Mouse (Mus musculus): ENCODE results near the gene Slc25a47. TPM values are rescaled to one million over a fixed set of nuclear protein-coding genes. Genes with fewer than 3 reads are reported as not detected.

Slc25a47 gene
- polyA plus RNA-seq, 1 experiment from 2014 or later = 11.5 TPM

DNA sequence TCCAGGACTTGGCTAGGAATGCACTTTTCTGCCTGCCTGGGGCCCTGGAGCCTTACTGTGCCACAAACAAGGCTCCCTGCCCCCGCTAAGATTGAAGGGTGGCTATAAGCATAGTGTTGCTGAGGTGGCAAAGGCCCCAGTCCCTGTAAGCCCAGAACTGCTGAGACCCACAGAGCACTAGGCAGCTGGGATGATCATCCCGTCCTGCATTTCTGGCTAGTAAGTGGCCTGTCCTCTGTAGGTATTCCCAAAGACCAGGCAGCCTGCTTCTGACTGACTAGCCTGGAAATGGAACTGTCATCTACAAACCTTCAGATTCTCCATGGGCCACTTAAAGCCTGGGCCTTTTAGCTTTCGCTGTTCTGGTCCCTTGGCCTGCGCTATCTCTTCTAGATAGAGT lies 15.4 kb upstream of the Slc25a47 start:
- H3K27ac ChIP-seq (ENCODE audit: low read length) = no peak overlapping the region
- H3K27me3 ChIP-seq (ENCODE audit: control insufficient read depth, insufficient read depth, low read length) = no peaks in the 10 kb centered on the region
- 93% methylated on average over 4 of the region's 4 CpGs for WGBS
- ATAC-seq (ENCODE audit: insufficient number of reproducible peaks, insufficient read depth, low FRiP score, low read depth) = no peak
- no peak overlapping the region for H3K9ac ChIP-seq (replicated peaks; ENCODE audit: low read depth, low read length)
- no peaks in the 10 kb centered on the region for H3K4me1 ChIP-seq (ENCODE audit: control insufficient read depth, insufficient read depth, low read length)
- no peaks in the 10 kb centered on the region for H3K9me3 ChIP-seq (ENCODE audit: control insufficient read depth, low read depth, low read length)
- no peak overlapping the region for H3K4me3 ChIP-seq (ENCODE audit: low read depth, low read length)
- no peak overlapping the region for H3K4me2 ChIP-seq (replicated peaks; ENCODE audit: low read depth, low read length)
- peaks cover under 1% of the 10 kb centered on the region for H3K36me3 ChIP-seq (ENCODE audit: control insufficient read depth, insufficient read depth, low read length)

DNA sequence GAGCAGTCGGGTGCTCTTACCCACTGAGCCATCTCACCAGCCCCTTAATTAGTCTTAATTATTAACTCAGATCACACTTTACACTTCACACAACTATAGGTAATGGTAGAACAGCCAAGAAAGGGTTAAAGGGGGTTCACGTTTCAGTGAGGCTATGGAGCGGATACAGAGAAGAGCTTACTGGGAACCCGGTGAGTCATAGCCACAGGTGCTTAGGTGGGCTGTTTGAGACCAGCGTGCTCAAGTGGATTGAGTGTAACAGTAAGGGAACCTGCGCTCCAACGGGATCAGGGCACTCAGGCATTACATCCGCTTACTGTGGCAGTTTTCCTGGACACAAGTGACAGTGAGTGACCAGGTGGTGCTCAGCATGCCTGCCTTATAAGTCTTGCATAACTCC lies 12.8 kb upstream of the Slc25a47 start:
- no peak for ATAC-seq (ENCODE audit: insufficient number of reproducible peaks, insufficient read depth, low FRiP score, low read depth)
- Histone ChIP-seq H3K4me1 (ENCODE audit: control insufficient read depth, insufficient read depth, low read length) (no peaks in the 10 kb centered on the region), H3K27me3 (ENCODE audit: control insufficient read depth, insufficient read depth, low read length) (no peaks in the 10 kb centered on the region), H3K36me3 (ENCODE audit: control insufficient read depth, insufficient read depth, low read length) (peaks cover 3% of the 10 kb centered on the region), H3K4me3 (ENCODE audit: low read depth, low read length) (no peak overlapping the region), H3K4me2 (replicated peaks; ENCODE audit: low read depth, low read length) (no peak overlapping the region), H3K9me3 (ENCODE audit: control insufficient read depth, low read depth, low read length) (no peaks in the 10 kb centered on the region), H3K27ac (ENCODE audit: low read length) (no peak overlapping the region), H3K9ac (replicated peaks; ENCODE audit: low read depth, low read length) (no peak overlapping the region)
- WGBS = 55% methylated on average over 8 of the region's 8 CpGs

DNA sequence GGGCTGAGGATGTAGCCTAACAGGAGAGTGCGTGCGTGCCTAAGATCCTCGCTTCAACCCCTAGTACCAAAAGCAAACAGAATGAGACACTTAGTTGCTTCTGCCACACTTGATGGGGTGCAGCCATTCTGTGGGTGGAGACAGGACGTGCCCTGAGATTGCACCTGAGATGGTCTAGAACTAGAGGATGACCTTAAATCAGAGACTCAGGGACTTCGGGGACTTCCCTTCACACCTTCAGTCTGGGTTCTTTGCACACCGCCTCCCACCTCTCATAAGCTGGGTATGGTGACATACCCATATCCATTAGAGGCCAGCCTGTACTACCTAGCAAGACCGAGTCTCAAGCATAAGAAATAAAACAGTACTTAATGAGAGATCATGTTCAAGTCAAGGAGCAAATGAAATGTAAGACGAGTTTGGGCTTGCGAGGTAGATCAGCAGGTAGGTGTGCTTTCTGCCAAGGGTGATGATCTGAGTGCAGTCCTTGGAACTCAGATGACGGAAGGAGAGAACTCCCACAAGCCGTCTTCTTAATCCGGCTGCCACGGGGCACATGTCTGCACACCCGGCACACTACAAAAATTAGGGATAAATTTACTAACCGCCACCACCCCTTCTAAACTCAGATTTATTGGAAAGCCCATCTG lies 11.5 kb upstream of the Slc25a47 start:
- no peak overlapping the region for H3K4me3 ChIP-seq (ENCODE audit: low read depth, low read length)
- no peak for ATAC-seq (ENCODE audit: insufficient number of reproducible peaks, insufficient read depth, low FRiP score, low read depth)
- no peaks in the 10 kb centered on the region for H3K9me3 ChIP-seq (ENCODE audit: control insufficient read depth, low read depth, low read length)
- WGBS = 85% methylated on average over 15 of the region's 15 CpGs
- no peak overlapping the region for H3K27ac ChIP-seq (ENCODE audit: low read length)
- H3K4me2 ChIP-seq (replicated peaks; ENCODE audit: low read depth, low read length) = no peak overlapping the region
- H3K9ac ChIP-seq (replicated peaks; ENCODE audit: low read depth, low read length) = no peak overlapping the region
- H3K27me3 ChIP-seq (ENCODE audit: control insufficient read depth, insufficient read depth, low read length) = no peaks in the 10 kb centered on the region
- no peaks in the 10 kb centered on the region for H3K4me1 ChIP-seq (ENCODE audit: control insufficient read depth, insufficient read depth, low read length)
- peaks cover 3% of the 10 kb centered on the region for H3K36me3 ChIP-seq (ENCODE audit: control insufficient read depth, insufficient read depth, low read length)

DNA sequence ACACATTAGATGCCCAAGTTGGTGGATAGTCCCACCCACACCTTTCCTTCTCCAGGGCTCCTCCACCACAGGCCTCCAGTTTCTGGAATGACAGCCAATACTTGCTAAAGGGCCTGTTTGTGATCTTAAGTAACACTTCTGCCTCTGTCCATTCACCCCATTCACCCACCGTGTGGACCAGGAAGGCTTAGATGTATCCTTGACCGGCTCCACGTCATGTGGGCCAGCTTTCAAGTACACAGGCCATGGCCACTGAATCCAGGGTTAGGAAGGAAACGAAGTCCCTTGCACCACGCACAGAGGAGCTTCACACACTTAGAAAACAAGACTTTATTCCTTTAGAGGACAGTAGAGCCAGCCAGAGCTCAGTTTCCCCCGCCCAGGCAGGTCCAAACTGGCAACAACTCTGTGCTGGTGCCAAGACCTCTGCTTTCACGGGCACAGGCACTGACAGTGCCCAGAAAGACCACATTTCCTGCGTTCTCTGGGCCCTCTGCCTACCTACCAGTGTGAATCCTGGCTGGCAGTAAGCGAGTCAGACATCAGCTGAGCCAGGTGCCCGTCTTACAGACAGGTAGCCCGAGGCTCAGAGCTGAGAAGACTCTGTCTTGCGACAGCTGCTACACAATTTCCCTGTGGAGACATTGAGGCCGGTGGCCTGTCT lies 10.2 kb upstream of the Slc25a47 start:
- Histone ChIP-seq H3K9me3 (ENCODE audit: control insufficient read depth, low read depth, low read length) (no peaks in the 10 kb centered on the region), H3K4me3 (ENCODE audit: low read depth, low read length) (no peak overlapping the region), H3K27ac (ENCODE audit: low read length) (no peak overlapping the region), H3K27me3 (ENCODE audit: control insufficient read depth, insufficient read depth, low read length) (no peaks in the 10 kb centered on the region), H3K4me2 (replicated peaks; ENCODE audit: low read depth, low read length) (no peak overlapping the region), H3K4me1 (ENCODE audit: control insufficient read depth, insufficient read depth, low read length) (no peaks in the 10 kb centered on the region), H3K36me3 (ENCODE audit: control insufficient read depth, insufficient read depth, low read length) (peaks cover 3% of the 10 kb centered on the region; the same call in 1 of the 2 replicates), H3K9ac (replicated peaks; ENCODE audit: low read depth, low read length) (no peak overlapping the region)
- WGBS = 91% methylated on average over 13 of the region's 13 CpGs
- ATAC-seq (ENCODE audit: insufficient number of reproducible peaks, insufficient read depth, low FRiP score, low read depth) = no peak

DNA sequence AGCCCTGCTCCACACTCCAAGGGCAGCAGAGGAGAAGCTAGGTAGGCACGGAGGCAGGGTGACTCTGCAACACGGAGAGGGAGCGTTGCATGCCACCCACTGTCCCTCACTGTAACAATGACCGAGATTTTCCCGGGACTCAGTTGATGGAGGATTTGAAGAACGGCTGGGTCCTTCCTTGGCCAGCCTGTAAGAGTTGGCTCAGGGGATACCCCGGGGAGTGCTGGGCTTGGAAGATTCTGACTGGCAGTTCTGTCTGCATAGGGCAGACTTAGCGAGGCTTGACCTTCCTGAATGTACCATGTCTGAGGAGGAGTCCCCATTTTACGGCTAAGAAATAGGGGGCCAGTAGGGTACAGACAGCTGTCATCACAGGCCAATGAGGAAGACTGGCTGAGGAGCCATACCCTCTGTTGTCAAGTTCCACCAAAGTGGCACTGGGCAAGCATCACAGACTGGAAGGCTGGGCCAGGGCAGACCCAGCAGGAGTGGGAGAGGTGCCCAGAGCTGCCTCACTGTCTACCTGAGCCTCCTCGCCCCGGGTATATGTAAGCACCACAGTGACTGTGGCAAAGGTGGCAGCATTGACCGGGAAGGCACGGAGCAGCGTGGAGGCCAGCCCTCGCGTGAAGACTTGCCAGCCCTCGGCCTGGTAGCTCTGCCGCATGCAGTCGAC lies 9.4 kb upstream of the Slc25a47 start:
- no peak overlapping the region for H3K27ac ChIP-seq (ENCODE audit: low read length)
- H3K4me1 ChIP-seq (ENCODE audit: control insufficient read depth, insufficient read depth, low read length) = no peaks in the 10 kb centered on the region
- WGBS = 95% methylated on average over 19 of the region's 19 CpGs
- no peak overlapping the region for H3K4me3 ChIP-seq (ENCODE audit: low read depth, low read length)
- no peak overlapping the region for H3K9ac ChIP-seq (replicated peaks; ENCODE audit: low read depth, low read length)
- no peaks in the 10 kb centered on the region for H3K27me3 ChIP-seq (ENCODE audit: control insufficient read depth, insufficient read depth, low read length)
- H3K36me3 ChIP-seq (ENCODE audit: control insufficient read depth, insufficient read depth, low read length) = peaks cover 3% of the 10 kb centered on the region; the same call in 1 of the 2 replicates
- no peaks in the 10 kb centered on the region for H3K9me3 ChIP-seq (ENCODE audit: control insufficient read depth, low read depth, low read length)
- no peak for ATAC-seq (ENCODE audit: insufficient number of reproducible peaks, insufficient read depth, low FRiP score, low read depth)
- no peak overlapping the region for H3K4me2 ChIP-seq (replicated peaks; ENCODE audit: low read depth, low read length)

DNA sequence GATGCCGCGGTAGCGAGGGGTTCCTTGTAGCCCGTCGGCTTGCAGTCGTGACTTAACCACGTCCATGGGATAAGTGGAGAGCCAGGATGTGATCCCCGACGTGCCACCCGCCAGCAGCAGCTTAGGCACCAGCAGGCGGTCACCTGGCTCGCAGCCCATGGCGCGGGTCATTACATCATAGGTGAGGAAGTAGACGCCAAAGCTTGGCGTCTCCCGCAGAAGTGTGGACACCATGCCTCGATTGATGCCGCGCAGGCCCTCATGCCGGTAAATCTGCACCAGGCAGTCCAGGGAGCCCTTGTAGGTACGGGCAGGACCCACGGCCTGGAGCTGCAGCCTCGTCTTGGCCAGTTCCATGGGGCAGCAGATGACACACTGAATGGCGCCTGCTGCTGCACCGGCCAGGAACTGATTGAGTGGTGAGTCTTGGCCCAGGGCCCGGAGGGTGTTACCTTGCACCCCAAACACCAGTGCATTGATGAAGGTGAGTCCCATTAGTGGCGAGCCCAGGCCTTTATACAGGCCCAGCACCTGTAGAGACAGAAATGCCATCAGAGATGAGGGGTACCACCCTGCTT lies 8.8 kb upstream of the Slc25a47 start:
- Histone ChIP-seq H3K27ac (ENCODE audit: low read length) (no peak overlapping the region), H3K4me3 (ENCODE audit: low read depth, low read length) (no peak overlapping the region), H3K9me3 (ENCODE audit: control insufficient read depth, low read depth, low read length) (no peaks in the 10 kb centered on the region), H3K4me2 (replicated peaks; ENCODE audit: low read depth, low read length) (no peak overlapping the region), H3K4me1 (ENCODE audit: control insufficient read depth, insufficient read depth, low read length) (peaks cover 3% of the 10 kb centered on the region; the same call in 1 of the 2 replicates), H3K27me3 (ENCODE audit: control insufficient read depth, insufficient read depth, low read length) (no peaks in the 10 kb centered on the region), H3K36me3 (ENCODE audit: control insufficient read depth, insufficient read depth, low read length) (peaks cover 3% of the 10 kb centered on the region; the same call in 1 of the 2 replicates), H3K9ac (replicated peaks; ENCODE audit: low read depth, low read length) (no peak overlapping the region)
- no peak for ATAC-seq (ENCODE audit: insufficient number of reproducible peaks, insufficient read depth, low FRiP score, low read depth)
- 94% methylated on average over 28 of the region's 28 CpGs for WGBS

DNA sequence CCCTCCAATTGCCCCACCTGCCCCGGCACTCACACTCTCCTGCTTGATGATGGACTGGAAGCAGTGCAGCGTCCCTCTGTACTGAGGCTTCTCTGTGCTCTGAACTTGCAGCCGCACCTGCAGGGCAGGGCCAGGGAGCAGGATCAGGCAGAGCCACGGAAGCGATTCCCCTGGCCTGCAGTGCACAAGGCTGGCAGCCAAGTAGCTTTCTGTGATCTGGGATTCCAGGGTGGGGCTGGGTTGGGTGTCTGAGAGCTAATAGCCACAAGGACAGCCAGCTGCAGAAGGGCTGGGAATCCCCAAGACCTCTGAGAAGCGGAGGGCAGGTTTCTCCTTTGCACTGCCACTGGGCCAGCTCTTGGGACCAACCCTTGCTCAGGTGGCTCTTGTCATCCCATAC lies 8.2 kb upstream of the Slc25a47 start:
- H3K4me3 ChIP-seq (ENCODE audit: low read depth, low read length) = no peak overlapping the region
- no peak overlapping the region for H3K4me2 ChIP-seq (replicated peaks; ENCODE audit: low read depth, low read length)
- H3K9me3 ChIP-seq (ENCODE audit: control insufficient read depth, low read depth, low read length) = no peaks in the 10 kb centered on the region
- H3K36me3 ChIP-seq (ENCODE audit: control insufficient read depth, insufficient read depth, low read length) = peaks cover 3% of the 10 kb centered on the region; the same call in 1 of the 2 replicates
- no peak overlapping the region for H3K9ac ChIP-seq (replicated peaks; ENCODE audit: low read depth, low read length)
- no peaks in the 10 kb centered on the region for H3K27me3 ChIP-seq (ENCODE audit: control insufficient read depth, insufficient read depth, low read length)
- ATAC-seq (ENCODE audit: insufficient number of reproducible peaks, insufficient read depth, low FRiP score, low read depth) = no peak
- WGBS = 97% methylated on average over 6 of the region's 6 CpGs
- H3K4me1 ChIP-seq (ENCODE audit: control insufficient read depth, insufficient read depth, low read length) = peaks cover 6% of the 10 kb centered on the region; the same call in 1 of the 2 replicates
- H3K27ac ChIP-seq (ENCODE audit: low read length) = no peak overlapping the region

DNA sequence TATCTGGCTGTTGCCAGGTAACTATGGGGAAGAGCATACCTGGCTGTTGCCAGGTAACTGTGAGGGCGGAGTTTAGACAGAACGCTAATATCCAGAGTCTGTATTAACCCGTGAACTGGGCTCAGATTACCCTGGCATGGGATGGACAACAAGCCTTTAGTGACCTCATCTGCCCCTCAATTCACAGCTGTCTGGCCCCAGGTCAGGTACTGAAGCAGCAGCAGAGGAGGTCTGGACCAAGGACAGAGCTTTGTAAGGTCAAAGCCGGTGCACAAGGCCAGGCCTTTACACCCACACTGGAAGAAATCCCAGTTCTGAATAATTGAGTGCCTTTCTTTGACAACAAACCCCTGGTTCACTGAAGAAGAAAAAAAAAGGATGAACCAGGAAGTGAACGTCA lies 6.2 kb upstream of the Slc25a47 start:
- Histone ChIP-seq H3K4me1 (ENCODE audit: control insufficient read depth, insufficient read depth, low read length) (peaks cover 9% of the 10 kb centered on the region), H3K9me3 (ENCODE audit: control insufficient read depth, low read depth, low read length) (no peaks in the 10 kb centered on the region), H3K9ac (replicated peaks; ENCODE audit: low read depth, low read length) (no peak overlapping the region), H3K36me3 (ENCODE audit: control insufficient read depth, insufficient read depth, low read length) (peaks cover 3% of the 10 kb centered on the region; the same call in 1 of the 2 replicates), H3K27me3 (ENCODE audit: control insufficient read depth, insufficient read depth, low read length) (no peaks in the 10 kb centered on the region), H3K4me3 (ENCODE audit: low read depth, low read length) (no peak overlapping the region), H3K27ac (ENCODE audit: low read length) (no peak overlapping the region), H3K4me2 (replicated peaks; ENCODE audit: low read depth, low read length) (no peak overlapping the region)
- WGBS = 63% methylated on average over 5 of the region's 5 CpGs
- ATAC-seq (ENCODE audit: insufficient number of reproducible peaks, insufficient read depth, low FRiP score, low read depth) = no peak
